14 mouse cellular contexts compared by ENCODE assay signal in genomic region chr14:27867386-27867785, GRCm38 (mm10).
A peak's percentile ranks its signal among the peaks of the same experiment; 100 is the strongest.
DNase-seq lines count a peak whose midpoint lies in the region; ATAC-seq lines count a peak whose summit lies in the region.
"Had no signal": no experiment of that assay in that cellular context is flagged by ENCODE, and none has a peak within 500 bp of the region (broad histone marks: within the 10 kb centered on the region; RNA-seq: fewer than 3 reads in every experiment).

No protein-coding gene starts in this region.

- intact Hi-C loops in left cerebral cortex, postnatal 4 days (cut with DNase I): no loop called here

- no peak for ATAC-seq in frontal cortex, adult (ENCODE audit: low TSS enrichment)
- ATAC-seq in megakaryocyte, adult 5-6 weeks (ENCODE audit: poor library complexity, severe bottlenecking): no peak
- ATAC-seq: intestine, embryonic 15.5 days; lung, postnatal 0 days had no signal

- DNase-seq in adrenal gland, postnatal 25 days: peak; percentile 10
- DNase-seq in adrenal gland, postnatal 14 days: no peak
- DNase-seq in left cerebral cortex, postnatal 4 days: peak; percentile 94
- DNase-seq in left cerebral cortex, adult 8-10 months (ENCODE audit: low spot score in 2 of 2): no peak
- peak; percentile 43 for DNase-seq in testis, postnatal 10 days (ENCODE audit: low spot score)
- no peak for DNase-seq in testis, postnatal 14 days (ENCODE audit: low spot score)
- DNase-seq: adrenal gland, adult 2 months; embryo, embryonic 11 days; gastrocnemius, postnatal 14 days; thymus, postnatal 14 days had no signal

Comparison
In these comparisons a context has a peak if more than half of its experiments do, and no peak if none do; other contexts are left out.
1. DNase-seq: peak in adrenal gland, postnatal 25 days (single experiment), left cerebral cortex, postnatal 4 days (single experiment) and testis, postnatal 10 days (single experiment); none in adrenal gland, postnatal 14 days (single experiment), left cerebral cortex, adult 8-10 months (0 of 2) and testis, postnatal 14 days (single experiment).